Mouse (Mus musculus): ENCODE measurements around the gene Nfic. TPM values are rescaled to one million over a fixed set of nuclear protein-coding genes. Genes with fewer than 3 reads are reported as not detected.

The Nfic gene
- polyA plus RNA-seq, 1 experiment from 2014 or later = 139 TPM

DNA sequence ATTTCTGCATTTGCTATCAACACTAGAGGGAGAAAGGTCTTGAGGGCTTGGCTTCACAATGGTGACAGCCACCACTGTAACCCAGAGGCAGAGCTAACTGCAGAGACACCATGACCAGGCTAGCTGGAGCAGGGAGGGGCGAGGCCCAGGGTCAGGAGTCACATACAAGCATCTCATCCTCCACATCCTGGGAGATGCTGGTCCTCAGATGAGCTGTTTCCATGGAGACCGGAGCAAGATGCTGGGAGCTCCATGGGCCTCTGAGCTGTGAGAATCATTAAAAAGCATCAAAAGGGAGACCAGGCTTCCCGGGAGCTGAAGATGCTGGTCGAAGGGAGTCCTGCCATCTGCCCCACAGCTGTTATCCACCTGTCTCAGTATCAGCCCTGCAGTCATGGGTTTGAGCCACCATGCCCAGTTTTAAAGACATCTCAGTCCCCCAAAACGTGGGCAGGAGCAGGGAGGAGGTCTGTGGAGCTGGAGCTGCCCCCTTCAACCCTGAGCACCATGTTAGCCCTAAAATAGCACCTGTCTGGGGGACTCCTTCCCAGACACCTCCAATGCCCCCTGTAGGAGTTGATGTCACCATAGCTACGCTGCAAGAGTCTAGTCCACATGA, 29.1 kb upstream of the Nfic start:
- 64% methylated on average over 6 of the region's 6 CpGs for WGBS
- Histone ChIP-seq H3K4me1 (peaks cover 15% of the 10 kb centered on the region), H3K36me3 (peaks cover 36% of the 10 kb centered on the region), H3K4me2 (replicated peaks) (no peak overlapping the region), H3K27ac (replicated peaks) (no peak overlapping the region), H3K9me3 (replicated peaks) (no peaks in the 10 kb centered on the region), H3K4me3 (replicated peaks) (no peak overlapping the region), H3K9ac (no peak overlapping the region), H3K27me3 (peaks cover 26% of the 10 kb centered on the region)
- ATAC-seq (ENCODE audit: insufficient number of reproducible peaks, low FRiP score, low TSS enrichment, low read depth) = no peak

DNA sequence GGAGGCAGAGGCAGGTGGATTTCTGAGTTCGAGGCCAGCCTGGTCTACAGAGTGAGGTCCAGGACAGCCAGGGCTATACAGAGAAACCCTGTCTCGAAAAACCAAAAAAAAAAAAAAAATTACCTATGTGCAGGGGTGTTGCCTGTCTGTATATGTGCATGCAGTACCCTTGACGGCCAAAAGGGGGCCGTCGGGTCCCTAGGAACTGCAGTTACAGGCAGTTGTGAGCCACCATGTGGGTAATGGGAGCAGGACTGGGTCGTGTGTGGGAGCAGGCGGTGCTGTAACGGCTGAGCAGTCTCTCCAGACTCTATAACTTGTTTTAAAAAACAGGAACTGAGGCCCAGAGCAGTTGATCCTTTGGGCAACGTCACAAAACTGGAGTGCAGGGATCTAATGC, 28.5 kb upstream of the Nfic start:
- Histone ChIP-seq H3K4me2 (replicated peaks) (no peak overlapping the region), H3K27me3 (peaks cover 26% of the 10 kb centered on the region), H3K4me1 (peaks cover 15% of the 10 kb centered on the region), H3K9ac (no peak overlapping the region), H3K4me3 (replicated peaks) (no peak overlapping the region), H3K36me3 (peaks cover 31% of the 10 kb centered on the region), H3K9me3 (replicated peaks) (no peaks in the 10 kb centered on the region), H3K27ac (replicated peaks) (no peak overlapping the region)
- no peak for ATAC-seq (ENCODE audit: insufficient number of reproducible peaks, low FRiP score, low TSS enrichment, low read depth)
- 19% methylated on average over 9 of the region's 9 CpGs for WGBS

DNA sequence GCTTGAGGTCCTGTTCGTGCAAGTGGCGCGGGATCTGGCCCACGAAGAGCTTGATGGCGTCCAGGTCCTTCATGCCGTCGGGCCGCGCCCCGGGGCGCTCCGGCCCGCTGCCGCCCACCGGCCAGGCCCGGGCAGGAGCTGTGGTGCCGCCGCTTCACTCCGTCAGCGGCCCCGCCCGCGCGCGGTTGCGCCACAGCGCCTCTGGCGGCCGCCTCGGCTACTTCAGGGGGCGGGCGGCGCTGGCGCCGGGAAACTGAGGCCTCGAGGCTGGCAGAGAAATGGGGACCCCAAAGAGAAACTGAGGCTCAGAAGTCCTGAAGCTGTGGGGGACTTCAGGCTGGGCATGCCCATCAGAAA, 27.1 kb upstream of the Nfic start, which contains the start of gene Celf5:
TSS of gene Celf5 (minus strand) at position 177 of the 357 bp plus-strand sequence.
- peaks cover 16% of the 10 kb centered on the region for H3K36me3 ChIP-seq
- H3K9me3 ChIP-seq (replicated peaks) = no peaks in the 10 kb centered on the region
- peak within 1 kb of the TSS; percentile 29 for H3K9ac ChIP-seq
- H3K4me3 ChIP-seq (replicated peaks) = peak within 1 kb of the TSS; percentile 51
- under 1% methylated on average over 36 of the region's 36 CpGs for WGBS
- peak; percentile 22; the same call in 1 of the 2 replicates for ATAC-seq (ENCODE audit: insufficient number of reproducible peaks, low FRiP score, low TSS enrichment, low read depth)
- H3K4me1 ChIP-seq = peaks cover 18% of the 10 kb centered on the region
- H3K4me2 ChIP-seq (replicated peaks) = peak within 1 kb of the TSS; percentile 84
- H3K27me3 ChIP-seq = peaks cover 32% of the 10 kb centered on the region
- H3K27ac ChIP-seq (replicated peaks) = no peak within 1 kb of the TSS

DNA sequence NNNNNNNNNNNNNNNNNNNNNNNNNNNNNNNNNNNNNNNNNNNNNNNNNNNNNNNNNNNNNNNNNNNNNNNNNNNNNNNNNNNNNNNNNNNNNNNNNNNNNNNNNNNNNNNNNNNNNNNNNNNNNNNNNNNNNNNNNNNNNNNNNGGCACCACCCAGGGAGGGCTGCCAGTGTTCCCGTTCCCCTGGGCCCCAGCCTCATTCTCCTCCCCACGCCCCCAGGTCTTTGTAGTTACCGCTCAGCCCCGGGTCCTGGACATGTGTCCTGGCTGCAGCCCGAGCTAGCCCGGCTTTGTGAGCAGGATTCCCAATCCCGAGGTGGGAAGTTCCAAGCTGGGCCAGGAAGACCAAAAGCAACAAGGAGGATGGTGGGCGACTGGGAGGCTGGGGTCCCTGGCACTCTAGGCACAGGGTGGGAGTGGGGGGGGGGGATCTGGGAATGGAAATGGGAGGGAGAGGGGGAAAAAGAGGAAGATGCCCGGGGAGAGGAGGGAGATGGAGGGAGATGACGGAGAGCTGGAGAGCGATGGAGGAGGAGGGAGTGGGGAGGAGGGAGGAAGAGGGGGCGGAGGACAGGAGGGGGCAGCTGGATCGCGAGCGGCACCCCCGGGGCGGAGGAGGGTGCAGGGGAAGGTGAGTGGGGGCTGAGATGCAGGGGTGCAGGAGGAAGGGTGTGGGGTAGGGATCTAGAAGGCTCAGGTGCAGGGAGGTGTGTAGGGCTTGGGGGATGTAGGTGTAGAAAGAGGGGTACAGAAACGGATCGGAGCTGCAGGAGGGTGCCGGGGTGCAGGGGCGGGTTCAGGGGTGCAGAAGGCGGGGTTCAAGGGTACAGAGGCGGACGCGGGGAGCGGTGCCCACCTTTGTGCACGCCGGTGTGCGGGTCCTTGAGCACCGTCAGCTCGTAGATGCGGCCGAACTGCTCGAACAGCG, 26.4 kb upstream of the Nfic start:
- H3K9ac ChIP-seq = peak overlapping the region; percentile 29
- no peak overlapping the region for H3K27ac ChIP-seq (replicated peaks)
- H3K9me3 ChIP-seq (replicated peaks) = no peaks in the 10 kb centered on the region
- no peak for ATAC-seq (ENCODE audit: insufficient number of reproducible peaks, low FRiP score, low TSS enrichment, low read depth)
- peak overlapping the region; percentile 51 for H3K4me3 ChIP-seq (replicated peaks)
- peaks cover 10% of the 10 kb centered on the region for H3K36me3 ChIP-seq
- peaks cover 39% of the 10 kb centered on the region for H3K27me3 ChIP-seq
- peak overlapping the region; percentile 84 for H3K4me2 ChIP-seq (replicated peaks)
- H3K4me1 ChIP-seq = peaks cover 22% of the 10 kb centered on the region
- WGBS = 7% methylated on average over 35 of the region's 35 CpGs

DNA sequence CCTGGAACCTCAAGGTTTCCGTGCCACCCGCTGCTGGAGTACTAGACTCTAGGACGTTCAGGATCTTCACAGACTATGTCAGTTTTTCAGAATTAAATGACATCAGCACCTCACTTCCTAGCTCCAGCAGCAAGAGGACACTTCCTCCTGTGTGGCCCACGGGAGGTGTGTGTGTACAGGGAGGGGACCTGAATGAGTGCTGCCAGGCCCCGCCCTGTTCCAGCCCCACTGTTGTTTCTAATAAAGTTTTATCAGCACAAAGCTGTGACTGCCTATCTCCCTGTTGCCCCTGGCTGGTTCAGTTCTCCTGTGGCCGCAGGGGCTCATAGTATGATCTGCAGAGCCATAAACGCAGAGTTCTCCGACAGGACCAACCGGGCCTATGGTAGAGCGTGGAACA, 19.0 kb upstream of the Nfic start:
- Histone ChIP-seq H3K4me3 (replicated peaks) (no peak overlapping the region), H3K9ac (no peak overlapping the region), H3K4me1 (peaks cover 11% of the 10 kb centered on the region; the same call in 1 of the 2 replicates), H3K27ac (replicated peaks) (no peak overlapping the region), H3K9me3 (replicated peaks) (no peaks in the 10 kb centered on the region), H3K27me3 (peaks cover 70% of the 10 kb centered on the region), H3K36me3 (no peaks in the 10 kb centered on the region), H3K4me2 (replicated peaks) (no peak overlapping the region)
- WGBS = 77% methylated on average over 10 of the region's 10 CpGs
- no peak for ATAC-seq (ENCODE audit: insufficient number of reproducible peaks, low FRiP score, low TSS enrichment, low read depth)

DNA sequence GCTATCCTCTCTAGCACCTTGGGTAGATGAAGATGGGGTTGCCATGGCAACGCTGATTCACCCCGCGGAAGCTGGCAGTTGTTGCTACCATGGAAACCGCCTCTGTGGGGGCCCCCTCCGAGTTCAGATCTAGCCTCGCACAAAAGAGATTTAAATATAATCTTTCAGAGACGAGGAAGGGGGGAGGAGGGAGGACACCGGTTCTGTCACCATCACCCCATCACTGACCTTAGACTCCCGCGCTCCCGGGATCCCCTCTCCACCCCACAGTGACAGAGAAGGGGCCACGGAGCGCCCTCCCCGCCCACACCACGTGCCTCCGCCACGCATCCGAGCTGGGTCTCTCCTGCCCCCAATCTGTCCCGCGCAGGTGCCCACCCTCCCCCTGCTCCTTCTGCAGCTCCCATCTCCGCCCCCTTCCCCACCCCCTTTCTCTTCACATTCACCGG, 17.6 kb upstream of the Nfic start:
- Histone ChIP-seq H3K4me2 (replicated peaks) (peak overlapping the region; percentile 8; the same call in 1 of the 2 replicates), H3K4me3 (replicated peaks) (no peak overlapping the region), H3K9me3 (replicated peaks) (no peaks in the 10 kb centered on the region), H3K9ac (no peak overlapping the region), H3K27ac (replicated peaks) (no peak overlapping the region), H3K36me3 (no peaks in the 10 kb centered on the region), H3K27me3 (peaks cover 73% of the 10 kb centered on the region), H3K4me1 (peaks cover 11% of the 10 kb centered on the region; the same call in 1 of the 2 replicates)
- ATAC-seq (ENCODE audit: insufficient number of reproducible peaks, low FRiP score, low TSS enrichment, low read depth) = no peak
- 2% methylated on average over 22 of the region's 22 CpGs for WGBS

DNA sequence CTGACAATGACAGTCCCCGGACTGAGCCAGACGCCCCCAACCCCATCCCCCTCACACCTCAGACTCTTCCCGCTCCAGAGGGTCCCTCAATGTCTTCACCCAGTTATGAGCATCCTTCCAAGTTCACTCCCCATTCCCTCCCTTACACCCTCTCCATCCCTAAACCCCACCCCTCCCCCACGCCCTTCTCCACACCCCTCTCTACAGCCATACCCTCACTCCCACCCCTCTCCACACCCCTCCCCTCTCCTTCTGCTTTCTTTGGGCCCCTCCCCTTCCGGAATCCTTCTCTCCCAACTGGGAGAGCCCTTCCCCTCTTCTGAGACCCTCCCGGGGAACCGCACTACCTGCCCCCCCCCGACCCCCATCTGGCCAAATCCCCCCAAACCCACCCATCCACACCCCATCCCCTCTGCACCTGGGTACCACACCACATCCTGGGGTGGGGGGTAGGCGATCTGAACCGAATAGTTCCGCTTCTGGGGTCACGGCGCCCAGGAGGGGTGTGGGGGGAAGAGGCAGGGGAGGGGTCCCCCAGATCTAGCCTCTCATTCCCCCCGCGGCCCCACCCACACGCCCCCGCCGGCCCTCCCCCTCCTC, 17.1 kb upstream of the Nfic start:
- H3K4me1 ChIP-seq = peaks cover 8% of the 10 kb centered on the region; the same call in 1 of the 2 replicates
- no peak overlapping the region; the same call in 1 of the 2 replicates for H3K4me2 ChIP-seq (replicated peaks)
- peaks cover 71% of the 10 kb centered on the region for H3K27me3 ChIP-seq
- ATAC-seq (ENCODE audit: insufficient number of reproducible peaks, low FRiP score, low TSS enrichment, low read depth) = no peak
- no peak overlapping the region for H3K27ac ChIP-seq (replicated peaks)
- no peak overlapping the region for H3K9ac ChIP-seq
- 3% methylated on average over 18 of the region's 18 CpGs for WGBS
- H3K36me3 ChIP-seq = no peaks in the 10 kb centered on the region
- no peaks in the 10 kb centered on the region for H3K9me3 ChIP-seq (replicated peaks)
- no peak overlapping the region for H3K4me3 ChIP-seq (replicated peaks)

DNA sequence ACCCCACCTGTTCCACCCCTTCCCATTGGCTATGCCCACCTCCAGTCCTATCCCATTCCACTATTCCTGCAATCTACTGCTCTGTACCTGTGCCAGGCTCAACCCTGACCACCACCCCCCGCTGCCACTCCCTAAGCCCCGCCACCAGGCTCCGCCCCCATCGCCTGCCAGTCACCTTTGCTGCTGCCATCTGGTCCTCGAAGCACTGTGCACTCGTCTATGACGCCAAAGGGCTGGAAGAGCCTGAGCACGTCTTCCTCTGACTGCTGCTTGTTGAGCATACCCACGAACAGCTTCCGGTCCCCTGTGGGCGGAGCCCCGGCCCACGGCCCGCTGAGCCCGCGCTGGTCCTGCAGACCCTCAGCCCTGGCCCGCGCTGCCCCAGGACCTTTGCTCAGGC, 15.0 kb upstream of the Nfic start:
- Histone ChIP-seq H3K9me3 (replicated peaks) (no peaks in the 10 kb centered on the region), H3K9ac (no peak overlapping the region), H3K27me3 (peaks cover 62% of the 10 kb centered on the region), H3K4me1 (peaks cover 5% of the 10 kb centered on the region; the same call in 1 of the 2 replicates), H3K4me3 (replicated peaks) (no peak overlapping the region), H3K4me2 (replicated peaks) (no peak overlapping the region), H3K36me3 (no peaks in the 10 kb centered on the region), H3K27ac (replicated peaks) (no peak overlapping the region)
- 0 out of 2 replicates have a peak, but pooled peaks have one; percentile 7 for ATAC-seq (ENCODE audit: insufficient number of reproducible peaks, low FRiP score, low TSS enrichment, low read depth)
- WGBS = 53% methylated on average over 18 of the region's 18 CpGs

DNA sequence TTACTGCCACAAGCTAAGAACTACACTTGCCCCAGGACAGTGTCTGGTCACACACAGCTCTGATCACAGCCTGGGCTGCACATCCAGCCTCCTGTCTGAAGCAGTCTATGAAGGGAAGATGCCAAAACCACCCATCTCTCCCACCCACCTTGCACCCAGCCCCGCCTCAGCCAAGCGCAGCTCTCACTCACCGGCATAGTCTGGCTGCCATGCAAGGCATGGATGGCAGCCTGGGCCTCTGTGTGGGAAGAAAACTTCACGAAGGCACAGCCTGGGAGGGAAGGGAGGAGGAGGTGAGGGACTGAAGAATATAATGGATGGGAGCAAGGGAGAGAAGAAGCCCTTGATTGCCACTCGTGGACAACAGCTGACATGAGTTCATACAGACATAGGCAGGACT, 13.8 kb upstream of the Nfic start:
- Histone ChIP-seq H3K4me3 (replicated peaks) (no peak overlapping the region), H3K4me1 (peaks cover 11% of the 10 kb centered on the region), H3K9me3 (replicated peaks) (no peaks in the 10 kb centered on the region), H3K4me2 (replicated peaks) (no peak overlapping the region), H3K27me3 (peaks cover 63% of the 10 kb centered on the region), H3K27ac (replicated peaks) (no peak overlapping the region), H3K9ac (no peak overlapping the region), H3K36me3 (no peaks in the 10 kb centered on the region)
- no peak for ATAC-seq (ENCODE audit: insufficient number of reproducible peaks, low FRiP score, low TSS enrichment, low read depth)
- WGBS = 75% methylated on average over 5 of the region's 5 CpGs

DNA sequence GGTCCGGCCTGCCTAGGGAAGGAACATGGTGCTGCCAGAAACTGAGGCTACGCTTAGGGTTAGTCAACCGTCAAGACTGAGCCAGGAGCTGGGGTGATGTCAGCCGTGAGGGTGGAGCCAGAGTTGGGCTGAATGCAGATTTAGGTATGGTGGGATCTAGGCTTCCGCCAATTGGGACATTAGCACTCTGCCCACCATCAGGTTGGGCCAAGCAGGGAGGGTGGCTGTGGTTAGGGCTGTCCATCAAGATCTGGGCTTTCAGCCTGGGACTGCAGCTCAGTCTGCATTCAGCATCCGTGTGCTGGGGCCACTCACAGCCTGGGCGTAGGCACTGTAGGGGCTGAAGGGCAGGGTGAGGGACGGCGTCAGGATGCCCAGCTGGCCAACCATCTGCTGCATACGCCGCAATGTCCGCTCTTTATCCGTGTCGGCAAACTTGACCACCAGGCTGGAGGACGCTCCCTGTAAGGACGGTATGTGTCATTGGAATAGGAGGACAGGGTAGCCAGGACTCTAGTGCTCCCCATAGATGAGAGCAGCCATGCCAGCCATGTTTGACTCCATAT, 12.3 kb upstream of the Nfic start:
- H3K27me3 ChIP-seq = peaks cover 63% of the 10 kb centered on the region

DNA sequence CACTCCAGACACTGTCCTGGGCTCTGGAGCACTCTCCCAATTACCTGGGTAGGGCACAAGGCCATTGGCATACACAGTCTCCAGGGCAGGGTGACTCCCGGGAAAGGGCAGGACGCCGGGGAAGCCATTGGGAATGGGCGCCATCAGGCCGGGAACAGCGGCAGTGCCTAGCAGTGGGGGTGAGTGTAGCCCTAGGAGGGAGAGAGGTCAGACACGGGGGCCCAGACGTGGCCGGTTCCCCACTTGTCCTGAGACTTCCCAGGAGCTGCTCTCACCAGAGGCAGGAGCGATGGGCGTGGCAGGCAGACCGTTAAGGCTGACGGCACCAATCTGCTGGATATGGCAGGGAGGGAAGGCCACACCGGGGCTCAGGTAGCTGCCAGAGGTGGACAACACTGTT, 11.4 kb upstream of the Nfic start:
- no peak overlapping the region for H3K4me2 ChIP-seq (replicated peaks)
- H3K9me3 ChIP-seq (replicated peaks) = no peaks in the 10 kb centered on the region
- H3K4me3 ChIP-seq (replicated peaks) = no peak overlapping the region
- 65% methylated on average over 14 of the region's 14 CpGs for WGBS
- H3K27ac ChIP-seq (replicated peaks) = no peak overlapping the region
- H3K9ac ChIP-seq = no peak overlapping the region
- ATAC-seq (ENCODE audit: insufficient number of reproducible peaks, low FRiP score, low TSS enrichment, low read depth) = no peak
- no peaks in the 10 kb centered on the region for H3K36me3 ChIP-seq
- peaks cover 18% of the 10 kb centered on the region for H3K4me1 ChIP-seq
- peaks cover 63% of the 10 kb centered on the region for H3K27me3 ChIP-seq

More for the DNA sequence above, 12.3 kb upstream of the Nfic start:
- peaks cover 10% of the 10 kb centered on the region for H3K4me1 ChIP-seq
- H3K4me3 ChIP-seq (replicated peaks) = no peak overlapping the region
- H3K4me2 ChIP-seq (replicated peaks) = no peak overlapping the region
- no peak for ATAC-seq (ENCODE audit: insufficient number of reproducible peaks, low FRiP score, low TSS enrichment, low read depth)
- no peak overlapping the region for H3K9ac ChIP-seq
- no peaks in the 10 kb centered on the region for H3K9me3 ChIP-seq (replicated peaks)
- WGBS = 80% methylated on average over 16 of the region's 16 CpGs
- no peaks in the 10 kb centered on the region for H3K36me3 ChIP-seq
- H3K27ac ChIP-seq (replicated peaks) = no peak overlapping the region

All from embryonic facial prominence, embryonic 15.5 days (tissue).